ENCODE assay signal across 9 mouse cellular contexts in the genomic region with DNA sequence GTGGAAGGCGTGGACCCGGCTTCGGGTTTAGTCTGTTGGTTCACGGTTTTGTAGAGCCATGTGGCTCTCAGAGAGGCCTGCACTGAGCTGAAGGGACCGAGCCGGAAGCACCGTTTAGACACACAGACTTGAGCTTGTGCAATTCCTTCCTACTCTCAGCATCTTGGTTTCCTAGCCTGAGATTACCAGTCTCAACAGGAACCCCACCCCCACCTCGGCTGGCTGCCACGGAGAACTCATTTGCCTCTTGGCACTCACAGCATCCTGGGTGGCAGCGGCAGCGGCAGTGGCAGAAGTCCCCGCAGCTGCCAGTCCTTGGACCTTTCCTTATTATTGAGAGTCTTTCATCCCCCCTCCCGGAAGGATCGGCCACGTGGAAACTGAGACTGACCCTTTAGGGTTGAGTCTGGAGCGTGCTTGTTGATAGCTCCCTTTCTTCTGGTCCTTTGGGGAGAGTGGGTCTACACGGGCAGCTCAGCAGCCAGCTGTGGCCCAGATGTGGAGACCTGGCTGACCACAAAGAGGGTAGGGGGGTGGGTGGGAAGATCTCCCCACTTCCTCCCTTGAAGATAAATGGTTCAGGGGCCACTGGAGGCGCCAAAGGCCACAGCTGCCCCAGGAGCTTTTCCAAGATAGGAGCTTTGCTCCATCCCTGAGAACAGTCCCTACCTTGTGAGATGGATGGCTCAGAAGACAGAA. TPM values are rescaled to one million over a fixed set of nuclear protein-coding genes. Genes with fewer than 3 reads are reported as not detected.
DNase-seq lines count a peak whose midpoint lies in the region; ATAC-seq lines count a peak whose summit lies in the region.
"Had no signal": no experiment of that assay in that cellular context is flagged by ENCODE, and none has a peak within 500 bp of the region (broad histone marks: within the 10 kb centered on the region; RNA-seq: fewer than 3 reads in every experiment).

No protein-coding gene starts in this region.

- ATAC-seq in limb, embryonic 13.5 days (ENCODE audit: low FRiP score, low read depth), result no peak

- H3K4me3 ChIP-seq in limb, embryonic 13.5 days, result no peak overlapping the region
- H3K4me3 ChIP-seq: liver, embryonic 15.5 days had no signal

- no peak overlapping the region for H3K27ac ChIP-seq in limb, embryonic 13.5 days
- H3K27ac ChIP-seq: liver, embryonic 15.5 days had no signal

- H3K4me2 ChIP-seq in limb, embryonic 13.5 days (replicated peaks), result peak overlapping the region; percentile 33
- H3K4me2 ChIP-seq: liver, embryonic 15.5 days had no signal

- H3K4me1 ChIP-seq in limb, embryonic 13.5 days, result peaks cover 49% of the 10 kb centered on the region

- WGBS in limb, embryonic 13.5 days, result 41% methylated on average over 18 of the region's 18 CpGs

- no peaks in the 10 kb centered on the region for H3K9me3 ChIP-seq in limb, embryonic 13.5 days
- H3K9me3 ChIP-seq: liver, embryonic 15.5 days had no signal

- no peaks in the 10 kb centered on the region for H3K27me3 ChIP-seq in limb, embryonic 13.5 days

- H3K36me3 ChIP-seq in limb, embryonic 13.5 days, result no peaks in the 10 kb centered on the region
- H3K36me3 ChIP-seq: liver, embryonic 15.5 days had no signal

- H3K9ac ChIP-seq in limb, embryonic 13.5 days, result 0 out of 2 replicates have a peak overlapping the region, but pooled peaks have one; percentile 9
- H3K9ac ChIP-seq: liver, embryonic 15.5 days had no signal

- peak; percentile 48 for DNase-seq in embryo, embryonic 11 days
- no peak for DNase-seq in embryo, embryonic 10.5 days (ENCODE audit: low spot score)
- DNase-seq in 3134 (ENCODE audit: extremely low read depth, insufficient read length, low spot score), result peak; percentile 42
- peak; percentile 56 to 62 for DNase-seq in frontal cortex, postnatal 36 days (ENCODE audit: low spot score in 2 of 2)
- no peak for DNase-seq in spleen, adult 12 weeks (ENCODE audit: low spot score)
- no peak for DNase-seq in cerebellum, adult 9-11 months
- DNase-seq in ovary, postnatal 14 days (ENCODE audit: low spot score), result no peak

RNA-seq across cellular contexts. Expression of gene Meox1, which starts 24.0 kb away (rescaled TPM):
- polyA plus RNA-seq in limb, embryonic 13.5 days (2015; fragmentation: Nextera tagmentation; extraction: Ambion mirVana), result 17.1 and 20.8 TPM in 2 replicates

Comparison
In these comparisons a context has a peak if more than half of its experiments do, and no peak if none do; other contexts are left out.
1. DNase-seq: peak in embryo, embryonic 11 days (single experiment), 3134 (single experiment) and frontal cortex, postnatal 36 days (2 of 2); none in embryo, embryonic 10.5 days (single experiment), spleen, adult 12 weeks (single experiment), cerebellum, adult 9-11 months (single experiment) and ovary, postnatal 14 days (single experiment).